Mouse (Mus musculus) kidney, postnatal 10 days (tissue): ENCODE measurements around the gene Cnnm3.
"Not testable (repeated sequence)": the region's sequence is repeated elsewhere in the genome, so short reads cannot be mapped to it uniquely, and the experiment has no call there.

Experiments
- DNase-seq: peaks from one replicate; pipeline ENCODE4 v3.0.0; 2021; ENCODE audit warnings: mixed read lengths

Gene Cnnm3

DNA sequence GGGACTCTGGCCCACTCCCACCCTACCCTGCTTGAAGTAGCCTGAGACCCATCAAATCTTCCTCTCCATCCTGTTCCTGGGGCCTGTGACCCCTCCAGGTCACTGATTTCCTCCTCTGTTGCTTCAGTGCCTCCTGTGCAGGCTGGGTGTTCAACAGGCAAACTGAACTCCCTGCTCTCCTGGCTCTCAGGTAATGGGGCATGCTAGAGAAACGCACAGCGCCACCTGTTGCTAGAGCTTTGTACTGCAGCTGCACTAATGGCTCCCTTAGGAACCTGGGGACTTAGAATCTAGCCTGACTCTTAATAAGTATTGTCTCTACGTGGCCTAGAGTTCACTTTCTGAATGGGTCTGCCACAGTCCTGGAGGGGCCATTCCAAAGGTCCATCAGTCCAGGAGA, 10.4 kb upstream of the Cnnm3 start:
- peak; percentile 87 for DNase-seq

DNA sequence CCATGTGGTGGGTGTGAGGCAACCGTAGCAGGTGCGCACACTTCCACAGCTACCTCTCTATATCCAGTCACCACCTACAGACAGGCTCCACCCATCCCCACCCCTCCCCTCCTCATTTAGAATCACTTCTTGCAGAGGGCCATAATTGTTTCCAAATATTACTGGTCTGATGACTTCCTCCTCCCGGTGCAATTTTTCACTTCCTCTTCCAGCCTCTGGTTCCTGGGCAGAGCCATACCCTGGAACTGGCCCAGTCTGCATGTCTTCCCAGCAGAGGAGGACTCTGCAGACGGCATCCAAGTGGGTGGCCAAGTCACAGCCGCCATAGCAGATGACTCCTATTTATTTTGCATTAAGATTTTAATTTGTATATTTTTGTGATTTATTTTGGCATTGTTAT, 3.4 kb upstream of the Cnnm3 start:
- DNase-seq, result no peak

DNA sequence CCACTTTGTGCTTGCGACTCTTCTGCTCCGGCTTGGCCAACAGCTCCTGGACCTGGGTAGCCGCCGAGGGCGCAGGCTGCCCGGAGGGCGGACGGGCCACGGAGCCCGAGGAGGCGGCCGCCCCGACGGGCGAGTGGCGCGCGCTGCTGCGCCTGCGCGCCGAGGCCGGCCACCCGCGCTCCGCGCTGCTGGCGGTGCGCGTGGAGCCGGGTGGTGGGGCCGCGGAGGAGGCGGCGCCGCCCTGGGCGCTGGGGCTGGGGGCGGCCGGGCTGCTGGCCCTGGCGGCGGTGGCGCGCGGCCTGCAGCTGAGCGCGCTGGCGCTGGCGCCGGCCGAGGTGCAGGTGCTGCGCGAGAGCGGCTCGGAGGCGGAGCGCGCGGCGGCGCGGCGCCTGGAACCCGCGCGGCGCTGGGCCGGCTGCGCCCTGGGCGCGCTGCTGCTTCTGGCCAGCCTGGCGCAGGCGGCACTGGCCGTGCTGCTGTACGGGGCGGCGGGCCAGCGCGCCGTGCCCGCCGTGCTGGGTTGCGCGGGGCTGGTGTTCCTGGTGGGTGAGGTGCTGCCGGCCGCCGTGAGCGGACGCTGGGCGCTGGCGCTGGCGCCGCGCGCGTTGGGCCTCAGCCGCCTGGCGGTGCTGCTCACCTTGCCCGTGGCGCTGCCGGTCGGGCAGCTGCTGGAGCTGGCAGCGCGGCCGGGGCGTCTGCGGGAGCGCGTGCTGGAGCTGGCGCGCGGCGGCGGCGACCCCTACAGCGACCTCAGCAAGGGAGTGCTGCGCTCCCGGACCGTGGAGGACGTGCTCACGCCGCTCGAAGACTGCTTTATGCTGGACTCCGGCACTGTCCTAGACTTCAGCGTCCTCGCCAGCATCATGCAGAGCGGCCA, 660 bp downstream of the Cnnm3 start:
- DNase-seq, result peak; percentile 61

DNA sequence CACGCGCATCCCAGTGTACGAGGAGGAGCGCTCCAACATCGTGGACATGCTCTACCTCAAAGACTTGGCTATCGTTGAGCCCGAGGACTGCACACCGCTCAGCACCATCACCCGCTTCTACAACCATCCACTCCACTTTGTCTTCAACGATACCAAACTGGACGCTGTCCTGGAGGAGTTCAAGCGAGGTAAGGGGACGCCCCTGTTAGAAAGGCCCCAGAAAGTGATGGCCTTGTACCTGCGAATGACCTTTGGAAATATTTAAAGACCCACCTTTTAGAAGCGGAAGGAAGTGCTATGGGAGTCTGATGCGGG, 1.3 kb downstream of the Cnnm3 start:
- DNase-seq, result no peak

DNA sequence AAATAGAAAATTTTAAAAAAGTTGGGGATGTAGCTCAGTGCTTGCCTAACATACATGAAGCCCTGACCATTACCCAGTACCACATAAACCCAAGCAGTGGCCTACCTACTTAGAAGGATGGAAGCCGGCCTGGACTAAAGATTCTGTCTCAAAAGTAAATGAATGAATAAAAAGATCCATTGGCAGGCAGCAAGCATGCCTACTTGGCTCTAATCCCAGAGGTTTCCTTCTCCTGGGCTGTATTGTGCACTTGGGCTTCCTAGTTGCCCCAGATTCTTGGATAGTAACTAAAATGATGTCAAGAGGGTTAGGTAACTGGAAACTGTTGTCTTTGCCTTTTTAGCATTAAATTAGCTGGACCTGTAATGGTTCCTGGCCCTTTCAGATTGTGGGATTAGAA, 1.6 kb downstream of the Cnnm3 start:
- DNase-seq, result no peak

- DNase-seq, result peak; percentile 63
These were observed 2.1 kb downstream of the Cnnm3 start for GRCm38 (mm10) chr1:36513718-36514117.

- DNase-seq, result no peak
These were observed 6.6 kb downstream of the Cnnm3 start for GRCm38 (mm10) chr1:36518259-36518658.

DNA sequence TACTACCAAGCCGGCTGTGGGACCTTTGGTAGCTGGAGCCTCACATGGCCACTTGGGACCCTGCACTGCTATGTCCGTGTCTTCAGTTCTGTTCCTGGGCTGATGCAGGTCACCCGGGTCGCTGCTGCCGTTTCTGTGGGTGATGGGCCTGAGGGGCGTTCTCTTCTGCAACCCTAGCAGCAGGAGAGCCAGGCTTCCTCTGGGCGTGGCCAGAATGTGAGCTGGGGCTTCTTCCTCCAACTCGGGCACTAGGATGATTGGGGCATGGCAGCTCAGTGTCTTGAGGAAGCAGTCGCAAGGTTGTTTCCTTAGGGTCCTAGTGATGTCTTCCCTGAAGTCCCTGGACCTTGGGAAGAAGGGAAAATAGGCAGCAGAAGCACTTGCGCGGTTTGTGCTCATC, 8.0 kb downstream of the Cnnm3 start:
- DNase-seq, result no peak

DNA sequence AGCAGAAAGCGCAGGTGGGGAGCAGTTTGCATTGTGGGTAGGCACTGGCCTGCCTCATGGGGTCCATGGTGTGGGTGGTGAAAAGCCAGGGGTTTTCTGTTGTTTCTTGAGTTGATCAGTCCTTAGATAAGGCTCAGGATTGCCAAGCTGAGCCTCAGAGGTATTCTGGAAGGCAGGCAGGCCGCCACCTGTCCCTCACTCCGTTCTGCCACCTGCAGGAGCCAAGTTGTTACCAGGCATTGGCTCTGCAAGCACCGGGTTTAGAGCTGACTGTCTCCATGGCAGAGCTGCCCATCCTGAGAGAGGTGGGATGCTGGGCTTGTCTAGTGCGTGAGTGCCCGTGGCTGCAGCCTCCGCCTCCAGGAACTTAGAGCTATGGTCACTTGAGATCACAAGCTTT, 10.5 kb downstream of the Cnnm3 start:
- DNase-seq, result no peak

GRCm38 (mm10) chr1:36523332-36524013, 11.8 kb downstream of the Cnnm3 start:
- no peak for DNase-seq

DNA sequence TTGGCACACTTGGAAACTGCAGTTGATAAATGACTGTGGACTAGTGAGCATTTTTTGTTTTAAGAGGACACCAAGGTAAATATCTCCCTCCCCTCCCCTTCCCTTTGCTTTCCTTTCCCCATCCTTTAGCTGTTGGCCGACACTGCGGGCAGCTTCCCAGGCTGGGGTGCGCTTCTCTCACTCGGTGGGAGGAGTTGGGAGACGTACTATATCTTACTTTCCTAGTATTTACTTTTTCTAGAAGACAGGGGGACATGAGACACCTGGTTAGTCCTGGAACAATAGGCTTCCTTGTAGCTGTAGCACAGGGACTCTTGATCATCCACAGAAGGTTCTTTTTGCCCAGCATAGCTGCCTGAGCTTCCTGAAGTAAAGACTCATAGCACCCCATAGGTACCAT, 12.4 kb downstream of the Cnnm3 start:
- DNase-seq, result no peak

GRCm38 (mm10) chr1:36525774-36526173, 14.1 kb downstream of the Cnnm3 start:
- DNase-seq, result no peak

DNA sequence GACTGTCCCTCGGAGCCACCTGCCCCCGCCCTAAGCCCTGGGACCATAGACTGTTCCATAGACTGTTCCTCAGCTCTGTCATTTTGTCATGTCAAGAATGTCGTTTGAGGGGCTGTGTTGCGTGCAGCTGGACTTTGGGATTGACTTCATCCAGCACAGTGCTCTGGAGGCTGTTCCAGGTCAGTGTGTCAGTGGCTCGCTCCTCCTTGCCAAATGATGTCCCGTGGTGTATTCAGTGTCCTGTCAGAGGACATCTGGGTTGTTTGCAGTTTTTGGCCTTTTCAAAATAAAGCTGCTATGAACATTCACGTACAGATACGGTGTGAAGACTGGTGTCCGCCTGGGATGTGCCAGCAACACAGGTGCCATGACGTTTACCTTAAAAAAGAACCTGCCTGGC, 15.2 kb downstream of the Cnnm3 start:
- DNase-seq, result no peak

DNA sequence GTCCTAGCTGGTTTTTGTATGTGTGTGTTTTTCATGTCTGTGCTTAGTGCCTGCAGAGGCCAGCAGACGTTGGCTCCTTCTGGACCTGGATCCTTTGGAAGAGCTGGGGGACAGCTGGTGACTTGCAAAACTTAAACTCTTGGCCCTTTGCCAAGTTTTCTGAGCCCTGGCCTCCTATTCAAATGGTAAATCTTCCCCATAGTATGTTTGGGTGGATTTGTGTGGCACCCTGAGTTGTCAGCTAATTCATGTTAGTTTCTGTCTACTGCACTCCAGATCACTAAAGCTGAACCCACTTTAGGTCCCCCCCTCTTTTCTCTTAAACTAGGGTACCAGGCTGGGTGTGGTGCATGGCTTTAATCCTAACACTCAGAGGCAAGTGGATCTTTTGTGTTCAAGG, 16.7 kb downstream of the Cnnm3 start:
- DNase-seq, result no peak

GRCm38 (mm10) chr1:36529274-36529673, 17.6 kb downstream of the Cnnm3 start:
- no peak for DNase-seq

DNA sequence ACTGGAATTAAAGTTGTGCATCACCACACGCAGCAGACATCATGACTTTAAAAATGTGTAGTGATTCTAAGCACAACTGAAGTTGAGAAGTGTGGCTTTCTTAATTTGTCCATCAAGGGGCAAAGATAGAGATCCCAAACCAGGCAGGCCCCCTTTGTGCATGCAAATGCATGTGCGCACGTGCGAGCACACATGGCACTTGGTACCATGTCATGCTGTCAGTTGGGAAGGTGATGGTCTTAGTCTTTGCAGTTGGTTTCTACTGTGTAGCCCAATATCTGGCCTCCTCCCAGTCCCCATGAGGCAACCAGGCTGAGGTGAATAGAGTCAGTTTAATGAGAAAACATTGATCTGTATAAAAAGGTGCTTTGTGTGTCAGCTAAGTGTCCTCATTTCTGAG, 18.2 kb downstream of the Cnnm3 start:
- DNase-seq, result no peak

GRCm38 (mm10) chr1:36530485-36530884, 18.8 kb downstream of the Cnnm3 start:
- DNase-seq, result peak; percentile 47

- no peak for DNase-seq
These were observed 19.3 kb downstream of the Cnnm3 start for GRCm38 (mm10) chr1:36530962-36531361.

DNA sequence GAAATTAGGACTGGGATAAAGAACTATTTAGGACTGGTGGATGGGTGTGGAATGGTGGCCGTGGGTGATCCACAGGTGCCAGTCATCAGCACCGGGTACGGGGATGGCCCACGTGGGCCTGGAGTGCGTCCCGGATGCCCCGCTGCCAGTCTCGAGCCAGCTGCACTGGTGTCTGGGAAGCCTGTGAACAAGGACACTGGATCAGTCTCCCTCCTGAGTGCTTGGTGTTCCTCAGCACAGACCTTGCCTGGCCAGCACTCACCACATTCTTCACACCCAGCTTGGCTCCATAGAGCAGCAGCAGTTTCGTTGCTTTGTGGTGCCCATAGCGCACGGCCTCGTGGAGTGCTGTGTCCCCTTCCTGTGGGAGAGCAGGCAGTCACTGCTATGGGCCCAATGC, 19.8 kb downstream of the Cnnm3 start:
- DNase-seq, result no peak

DNA sequence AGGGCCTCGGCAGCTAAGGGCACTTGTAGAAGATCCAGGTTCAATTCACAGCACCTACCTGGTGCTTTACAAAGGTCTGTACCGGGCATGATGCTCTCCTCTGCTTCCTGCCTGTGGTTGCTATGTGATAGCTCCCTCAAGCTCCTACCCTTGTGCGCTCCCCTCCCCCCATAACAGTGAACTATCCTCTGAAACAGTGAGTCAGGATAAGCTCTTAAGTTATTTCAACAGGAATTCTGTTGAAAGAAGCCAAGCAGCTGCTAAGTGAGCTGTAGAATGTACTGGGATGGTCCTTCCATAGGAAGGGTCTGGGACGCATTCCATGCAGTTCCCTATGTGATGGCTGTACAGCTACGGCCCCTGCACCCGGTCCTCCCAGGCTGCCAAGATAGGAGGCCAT, 21.9 kb downstream of the Cnnm3 start:
- no peak for DNase-seq

DNA sequence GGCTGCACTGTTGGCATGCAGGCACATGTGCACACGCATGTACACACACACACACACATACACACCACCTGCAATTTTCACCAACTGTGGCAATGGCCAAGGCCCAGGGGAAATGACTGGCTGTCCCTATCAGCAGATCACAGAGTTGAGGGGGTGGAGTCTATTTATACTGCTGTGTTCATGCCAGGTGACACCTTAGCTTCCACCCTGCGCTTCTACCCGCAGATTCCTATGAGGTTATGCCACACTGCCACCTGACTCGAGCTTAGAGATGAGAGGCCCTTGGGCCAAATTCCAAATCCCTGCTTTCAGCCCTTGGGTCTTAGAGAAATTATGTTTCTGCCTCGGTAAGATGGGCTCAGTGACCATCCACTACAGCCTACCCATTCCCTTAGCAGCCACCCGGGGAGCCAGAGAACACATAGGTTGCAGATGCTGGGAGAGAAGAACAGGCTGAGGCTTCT, 23.0 kb downstream of the Cnnm3 start:
- DNase-seq, result no peak

- DNase-seq, result no peak
These were observed 24.1 kb downstream of the Cnnm3 start for GRCm38 (mm10) chr1:36535477-36536396.

DNA sequence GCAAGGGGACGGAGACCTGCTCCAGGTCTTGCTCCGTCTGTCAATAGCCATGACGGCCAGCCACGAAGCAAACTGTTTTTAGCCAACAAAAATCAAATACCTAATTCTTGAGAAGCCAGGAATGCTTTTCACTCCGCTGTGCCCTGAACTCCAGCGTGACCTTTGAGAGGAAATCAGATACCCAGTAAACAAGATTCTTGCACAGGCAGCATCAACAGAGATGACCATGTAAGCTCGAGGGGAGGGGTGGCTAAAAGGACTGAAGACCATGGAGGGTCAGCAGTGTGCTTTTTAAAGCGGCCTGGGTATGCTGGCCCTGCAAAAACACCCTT, 24.7 kb downstream of the Cnnm3 start:
- DNase-seq, result no peak

DNA sequence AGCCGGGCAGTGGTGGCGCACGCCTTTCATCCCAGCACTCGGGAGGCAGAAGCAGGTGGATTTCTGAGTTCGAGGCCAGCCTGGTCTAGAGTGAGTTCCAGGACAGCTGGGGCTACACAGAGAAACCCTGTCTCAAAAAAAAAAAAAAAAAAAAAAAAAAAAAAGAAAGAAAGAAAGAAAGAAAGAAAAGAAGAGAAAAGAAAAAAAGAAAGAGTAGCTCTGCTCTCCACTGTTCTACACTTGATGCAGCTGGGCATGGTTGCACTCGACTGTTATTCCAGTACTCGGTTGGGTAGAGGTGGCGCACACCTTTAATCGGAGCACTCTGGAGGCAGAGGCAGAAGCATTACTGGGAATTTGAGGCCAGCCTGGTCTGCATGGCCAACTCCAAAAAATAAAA, 25.1 kb downstream of the Cnnm3 start, which contains the start of gene Ankrd23:
Gene Ankrd23, minus strand, starts transcription at position 101 of the 400 bp plus-strand sequence.
- DNase-seq, result not testable (repeated sequence)
